Mouse (Mus musculus) frontal cortex, postnatal 25 days (tissue): ENCODE measurements around the gene Farsb.

ENCODE experiments used
- DNase-seq, 2 experiments: peaks; one replicate each; pipeline ENCODE4 v3.0.0; 2022; ENCODE audit warnings: low spot score in 2 of 2

The Farsb gene

DNA sequence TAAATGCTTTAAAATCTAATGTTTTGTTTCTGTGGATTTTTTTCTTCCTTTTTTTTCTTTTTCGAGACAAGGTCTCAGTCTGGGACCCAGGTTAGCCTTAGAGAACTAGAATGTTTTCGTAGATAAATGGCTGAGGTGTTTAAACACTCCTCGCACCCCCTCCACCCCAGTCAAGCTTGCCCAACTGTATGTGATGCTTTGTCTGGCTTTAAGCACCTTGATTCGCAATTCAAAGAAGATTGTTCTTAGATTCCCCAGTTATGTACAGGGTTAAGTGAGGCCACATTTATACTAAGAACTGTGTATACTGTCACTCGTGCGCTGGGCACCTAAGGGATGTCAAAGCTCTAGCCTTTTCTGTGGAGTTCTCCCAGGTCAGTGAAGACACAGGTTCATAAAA lies 68.4 kb downstream of the Farsb start:
- no peak for DNase-seq

DNA sequence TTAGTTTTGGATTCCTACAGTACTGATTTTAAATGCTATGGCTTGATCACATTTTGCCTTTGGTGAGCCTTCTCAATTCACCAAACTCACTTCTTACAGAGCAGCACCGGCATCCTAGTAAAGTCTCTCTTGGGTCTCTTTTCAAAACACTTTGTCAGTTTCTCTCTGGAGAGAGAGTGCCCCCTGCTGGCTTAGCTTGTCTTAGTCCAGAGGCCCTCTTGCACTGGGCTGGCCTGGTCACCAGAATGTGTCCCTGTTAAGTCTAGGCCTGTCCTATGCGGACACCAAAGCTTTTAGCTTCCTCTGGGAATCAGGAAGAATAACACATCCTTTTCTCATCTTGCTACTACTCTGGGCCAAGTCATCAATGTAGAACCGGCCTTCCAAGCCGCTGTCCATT lies 69.1 kb downstream of the Farsb start:
- peak; percentile 65 to 71 for DNase-seq

DNA sequence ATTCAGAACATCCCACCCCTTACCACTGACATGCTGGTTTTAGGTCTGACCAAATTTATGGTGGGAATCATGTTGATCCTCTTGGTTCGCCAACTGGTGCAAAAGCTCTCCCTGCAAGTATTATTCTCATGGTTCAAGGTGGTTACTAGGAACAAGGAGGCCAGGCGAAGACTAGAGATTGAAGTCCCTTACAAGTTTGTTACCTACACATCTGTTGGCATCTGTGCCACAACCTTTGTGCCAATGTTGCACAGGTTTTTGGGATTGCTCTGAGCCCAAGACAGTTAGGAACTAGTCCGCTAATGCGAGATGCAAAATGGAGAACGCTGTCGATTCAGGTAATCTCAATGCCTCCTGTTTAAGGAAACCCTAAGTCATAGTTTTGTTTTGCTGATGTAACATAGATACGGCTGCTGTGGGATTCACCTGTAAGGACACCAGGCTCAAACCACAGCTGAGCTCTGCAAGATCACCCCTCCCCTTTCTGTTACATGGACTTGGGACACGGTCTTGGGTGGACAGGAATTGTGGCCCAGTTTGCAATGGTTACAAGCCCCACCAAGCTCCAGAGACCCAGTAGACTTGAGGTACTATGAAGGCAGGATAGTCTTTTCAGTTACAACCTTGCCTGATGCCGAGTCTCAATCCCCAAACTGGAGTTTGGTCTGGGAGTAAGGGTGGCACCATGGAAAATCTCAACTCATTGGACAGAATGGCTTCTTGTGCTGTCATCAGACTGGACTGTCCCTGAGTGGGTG lies 71.4 kb downstream of the Farsb start:
- no peak for DNase-seq

DNA sequence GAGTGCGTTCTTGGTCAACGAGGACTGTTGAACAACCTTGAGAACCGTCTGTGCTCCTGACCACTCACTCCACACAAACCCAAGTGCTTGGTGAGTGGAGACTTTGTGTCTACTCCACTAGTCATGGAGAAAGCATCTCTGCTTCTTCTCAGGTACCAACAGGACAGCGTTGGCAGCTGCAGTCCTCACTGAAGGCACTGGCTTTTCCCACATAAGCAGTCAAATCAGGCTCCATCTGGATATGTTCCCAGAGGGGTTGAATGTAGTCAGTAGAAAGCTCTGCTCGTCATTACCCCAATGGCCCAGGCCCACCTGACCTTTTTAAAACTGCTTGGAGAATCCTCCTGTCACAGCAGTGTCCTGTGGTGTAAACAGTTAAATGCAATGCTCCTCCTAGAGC lies 74.3 kb downstream of the Farsb start:
- DNase-seq: no peak

DNA sequence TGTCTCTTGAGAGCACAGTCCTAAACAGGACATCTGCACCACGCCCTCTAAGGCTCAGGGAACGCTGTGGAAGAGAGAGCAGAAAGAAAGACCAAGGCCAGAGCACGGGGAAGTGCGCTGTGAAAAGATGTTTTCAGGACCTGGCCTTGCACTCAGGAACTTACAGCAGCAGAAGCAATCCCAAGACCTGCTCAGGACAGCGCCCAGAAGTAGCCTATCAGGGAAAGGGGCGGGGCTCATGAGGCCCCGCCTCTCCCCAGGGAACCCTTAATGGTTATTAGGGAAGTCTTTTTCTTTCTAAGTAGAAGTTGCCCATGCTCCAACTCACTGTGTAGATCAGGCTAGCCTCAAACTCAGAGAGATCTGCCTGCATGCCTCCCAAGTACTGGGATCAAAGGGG lies 76.0 kb downstream of the Farsb start:
- DNase-seq: no peak

DNA sequence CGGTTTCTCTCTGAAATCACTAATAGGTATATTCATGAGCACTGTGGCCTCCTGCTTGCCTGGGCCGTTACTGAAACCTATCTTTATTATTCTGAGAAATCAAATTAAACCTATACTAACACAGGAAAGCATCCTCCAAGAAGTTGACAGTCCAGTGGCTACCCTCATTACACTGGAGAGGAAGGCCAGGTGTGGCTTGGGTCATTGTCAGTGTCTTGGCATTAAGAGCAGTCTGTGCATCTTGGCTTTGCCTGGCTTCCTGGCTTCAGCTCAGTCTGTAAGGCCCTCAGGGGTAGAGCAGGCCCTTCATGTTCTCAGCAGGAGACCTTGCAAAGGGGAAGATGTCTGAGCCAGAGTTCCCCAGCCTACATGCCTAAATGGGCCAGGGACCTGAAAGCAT lies 79.3 kb downstream of the Farsb start:
- DNase-seq: no peak

DNA sequence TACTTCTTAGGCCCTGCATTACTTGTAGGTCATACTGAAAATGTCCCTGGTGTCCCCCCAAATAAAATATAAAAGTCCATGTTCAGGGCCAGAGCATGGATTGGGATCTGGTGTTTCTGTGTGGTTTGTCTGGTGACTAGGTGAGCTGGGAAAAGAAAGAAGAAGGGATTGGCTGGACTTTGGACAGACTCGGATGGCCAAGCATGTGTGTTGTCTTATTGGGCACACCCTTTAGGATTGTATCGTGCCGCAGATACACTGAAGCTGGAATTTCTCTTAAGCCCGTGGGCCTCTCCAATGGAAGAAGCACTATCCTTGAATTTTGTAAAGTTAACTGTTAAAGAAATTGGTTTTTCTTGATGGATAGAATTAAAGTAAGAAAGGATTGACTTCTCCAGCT lies 87.3 kb downstream of the Farsb start:
- no peak for DNase-seq

DNA sequence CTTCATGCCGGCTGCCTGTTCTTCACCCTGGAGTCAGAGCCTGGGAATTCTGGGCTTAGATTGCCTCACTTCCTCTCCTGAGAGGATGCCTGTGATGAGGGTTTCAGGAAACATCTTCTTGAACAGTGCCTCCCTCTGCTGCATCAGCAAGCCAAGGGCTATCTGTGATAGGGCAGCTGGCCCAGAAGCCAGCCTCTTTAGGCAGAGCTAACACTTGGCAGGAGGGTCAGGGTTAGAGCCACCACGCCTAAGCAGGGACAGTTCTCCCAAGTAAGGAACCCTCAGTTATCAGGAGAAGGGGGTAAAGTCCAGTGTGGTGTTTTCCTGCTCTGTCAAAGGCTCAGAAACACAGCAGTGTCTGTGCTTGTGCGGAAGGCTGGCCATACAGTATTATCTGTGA lies 88.9 kb downstream of the Farsb start:
- DNase-seq: no peak

DNA sequence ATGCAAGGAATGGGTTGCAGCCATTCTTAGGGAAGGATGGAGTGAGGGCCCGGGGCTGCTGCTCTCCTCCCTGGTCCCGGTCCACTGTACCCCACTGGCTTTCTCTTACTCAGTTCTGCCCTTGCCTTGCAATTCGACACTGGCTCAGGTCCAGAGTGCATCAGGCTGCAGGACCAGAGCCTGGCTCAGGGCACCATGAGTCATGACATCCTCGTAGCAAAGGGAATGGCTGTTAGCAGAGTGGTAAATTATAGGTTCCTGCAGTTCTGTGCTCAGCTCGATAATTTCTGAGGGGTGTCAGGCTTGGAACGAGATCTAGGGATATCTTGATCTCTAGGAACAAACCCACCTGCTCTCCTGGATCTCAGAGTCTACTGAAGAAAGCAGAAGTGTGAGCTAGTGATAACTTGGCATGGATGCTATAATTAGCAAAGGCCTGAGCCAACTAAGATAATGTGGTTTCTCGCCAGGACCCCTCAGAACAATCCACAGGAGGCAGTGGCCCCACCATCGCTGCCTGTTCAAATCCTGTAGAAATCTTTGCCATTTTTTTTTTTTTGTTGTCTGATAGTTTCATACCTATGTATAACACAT lies 92.3 kb downstream of the Farsb start:
- no peak for DNase-seq

DNA sequence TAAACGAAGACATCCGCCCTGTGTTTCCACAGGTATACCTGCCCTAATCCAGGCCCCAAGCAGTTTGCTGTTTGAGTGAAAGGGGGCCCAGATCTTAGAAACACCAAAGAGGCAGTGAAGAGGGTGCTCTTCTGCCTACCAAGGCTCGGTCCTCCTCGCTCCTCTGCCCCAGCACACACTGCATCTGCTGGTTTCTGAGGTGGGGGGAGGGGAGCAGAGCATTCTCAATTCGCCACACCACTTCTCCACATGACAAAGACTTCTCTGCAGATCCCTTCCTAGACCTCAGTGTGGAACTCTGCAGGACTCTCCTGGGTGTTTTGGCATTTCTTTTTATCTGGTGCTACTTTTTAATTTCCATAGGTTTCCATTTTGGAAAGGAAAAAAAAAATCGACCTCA lies 93.0 kb downstream of the Farsb start:
- DNase-seq: no peak

DNA sequence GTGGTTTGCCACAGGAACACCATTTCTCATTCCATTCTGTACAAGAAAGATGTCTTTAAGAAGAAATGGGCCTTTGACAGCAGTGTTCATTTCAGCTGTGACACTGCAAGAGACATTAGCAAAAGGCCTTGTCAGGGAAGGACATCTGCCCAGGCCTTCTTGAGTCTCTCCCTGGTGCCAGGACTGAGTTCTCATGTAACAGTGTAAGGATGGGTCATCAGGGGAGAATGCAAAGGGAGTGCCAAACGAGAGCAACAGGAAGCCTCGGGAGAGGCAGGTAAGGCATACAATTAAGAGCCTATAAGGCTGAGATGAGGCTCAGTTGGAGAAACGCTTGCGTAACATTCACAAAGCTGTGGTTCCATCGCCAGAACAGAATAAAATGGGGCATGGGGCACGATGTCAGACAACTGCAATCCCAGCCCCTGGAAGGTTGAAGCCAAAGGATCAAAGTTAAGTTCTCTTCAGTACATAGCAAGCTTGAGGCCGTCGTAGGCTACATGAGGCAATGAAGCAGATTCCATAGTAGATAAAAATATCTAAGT lies 93.4 kb downstream of the Farsb start:
- DNase-seq: no peak

DNA sequence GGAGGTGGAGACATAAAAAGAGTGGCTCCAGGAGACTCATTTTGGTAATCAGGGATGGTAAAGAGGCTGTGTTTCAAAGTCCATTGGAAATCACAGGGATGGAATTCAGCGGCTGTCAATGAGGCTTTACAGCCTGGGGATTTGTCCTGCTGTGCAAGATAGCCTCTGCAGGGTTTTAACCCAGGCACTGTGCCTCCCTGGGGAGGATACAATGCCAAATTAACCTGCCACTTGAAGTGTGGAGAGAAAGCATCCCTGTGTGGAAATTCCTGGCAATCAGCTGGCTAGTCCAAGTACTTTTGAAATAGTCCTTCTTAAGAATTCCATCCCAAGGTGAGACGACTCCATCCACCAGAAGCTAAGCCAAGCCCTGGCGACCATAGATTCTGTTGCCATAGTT lies 99.8 kb downstream of the Farsb start:
- no peak for DNase-seq

DNA sequence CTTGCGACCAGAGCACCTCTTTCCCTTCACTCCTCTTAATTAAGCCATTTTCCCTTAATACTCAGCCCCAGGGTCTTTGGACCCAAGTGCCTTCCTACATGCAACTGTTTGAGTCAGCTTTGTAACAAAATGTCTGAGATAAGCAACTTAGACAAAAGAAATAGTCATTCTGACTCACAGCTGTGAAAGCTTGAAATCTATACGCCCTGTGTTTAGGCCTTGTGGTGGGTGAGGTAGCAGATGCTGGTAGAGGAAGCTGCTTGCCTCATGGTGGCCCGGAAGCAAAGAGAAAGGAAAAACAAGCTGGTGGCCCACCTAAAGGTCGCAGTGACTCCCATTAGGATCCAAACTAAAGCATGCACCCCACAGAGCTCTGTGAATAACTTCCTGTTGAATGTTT lies 100.8 kb downstream of the Farsb start:
- DNase-seq: no peak

DNA sequence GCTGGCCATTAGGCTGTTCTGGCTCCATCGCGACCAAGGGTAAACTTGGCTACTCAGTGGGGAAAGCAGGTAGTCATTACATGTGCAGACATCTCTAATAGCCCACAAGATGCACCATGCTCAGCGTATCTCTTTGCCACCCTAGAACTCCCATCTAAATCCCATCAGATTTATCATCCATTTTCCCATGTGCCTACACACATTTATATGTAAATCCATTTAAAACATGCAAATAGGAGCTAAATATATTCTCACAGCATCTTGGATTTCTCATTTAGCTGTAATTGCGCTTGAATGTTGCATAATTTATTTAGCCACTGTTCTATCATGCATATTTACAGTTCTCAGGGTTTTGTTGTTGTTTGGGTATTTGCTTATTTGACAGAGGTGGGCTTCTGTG lies 107.7 kb downstream of the Farsb start:
- DNase-seq: no peak

DNA sequence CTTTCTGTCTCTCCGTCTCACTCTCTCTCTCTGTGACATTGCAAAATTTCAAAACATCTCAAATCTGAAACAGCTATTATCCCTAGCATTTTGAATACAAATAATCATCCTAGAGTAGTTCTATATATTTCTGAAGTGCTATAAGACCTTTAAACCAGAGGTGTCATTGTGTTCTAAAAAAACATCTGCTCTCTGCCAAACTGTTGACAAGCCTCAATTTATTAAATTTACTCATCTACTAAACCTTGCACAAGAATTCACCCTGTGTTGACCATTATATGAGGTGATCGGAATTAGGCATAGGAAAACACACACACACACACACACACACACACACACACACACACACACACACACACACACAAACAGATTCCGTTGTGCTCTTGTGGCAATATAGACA lies 113.6 kb downstream of the Farsb start:
- no peak for DNase-seq

DNA sequence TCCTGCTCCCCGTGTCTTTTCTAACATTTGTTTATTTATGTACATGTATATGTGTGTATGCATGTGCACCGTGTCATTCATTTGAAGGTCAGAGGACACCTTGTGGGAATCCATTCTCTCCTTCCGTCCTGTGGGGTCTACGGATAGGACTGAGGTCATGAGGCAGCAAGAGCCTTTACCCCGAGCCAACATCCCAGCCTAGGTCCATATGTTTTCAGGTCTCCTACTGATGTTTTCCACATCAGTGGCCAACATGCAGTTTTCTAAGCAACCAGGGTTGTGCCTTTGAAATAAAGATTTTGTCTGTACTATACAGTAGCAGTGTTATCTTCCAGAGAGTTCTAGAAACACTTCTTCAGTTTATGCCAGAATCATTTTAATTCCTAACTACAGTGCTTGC lies 114.9 kb downstream of the Farsb start:
- no peak for DNase-seq

DNA sequence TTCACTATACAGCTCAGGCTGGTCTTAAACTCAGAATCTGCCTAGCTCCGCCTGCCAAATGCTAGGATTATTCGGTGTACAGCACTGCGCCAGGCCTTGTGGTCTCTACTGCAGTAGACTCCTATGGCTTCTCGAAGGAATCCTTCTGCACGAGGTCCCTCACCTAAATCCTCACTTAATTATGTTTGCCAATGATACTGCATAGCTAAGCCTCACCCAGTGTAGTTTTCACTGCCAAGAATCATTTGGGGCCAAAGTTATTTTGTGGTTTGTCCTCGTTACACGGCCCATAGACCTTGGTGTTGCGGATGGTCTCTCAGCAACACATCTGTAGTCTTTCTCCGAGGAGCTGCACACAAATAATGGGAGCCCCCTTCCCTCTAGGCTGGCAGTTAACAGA lies 116.4 kb downstream of the Farsb start:
- no peak for DNase-seq

DNA sequence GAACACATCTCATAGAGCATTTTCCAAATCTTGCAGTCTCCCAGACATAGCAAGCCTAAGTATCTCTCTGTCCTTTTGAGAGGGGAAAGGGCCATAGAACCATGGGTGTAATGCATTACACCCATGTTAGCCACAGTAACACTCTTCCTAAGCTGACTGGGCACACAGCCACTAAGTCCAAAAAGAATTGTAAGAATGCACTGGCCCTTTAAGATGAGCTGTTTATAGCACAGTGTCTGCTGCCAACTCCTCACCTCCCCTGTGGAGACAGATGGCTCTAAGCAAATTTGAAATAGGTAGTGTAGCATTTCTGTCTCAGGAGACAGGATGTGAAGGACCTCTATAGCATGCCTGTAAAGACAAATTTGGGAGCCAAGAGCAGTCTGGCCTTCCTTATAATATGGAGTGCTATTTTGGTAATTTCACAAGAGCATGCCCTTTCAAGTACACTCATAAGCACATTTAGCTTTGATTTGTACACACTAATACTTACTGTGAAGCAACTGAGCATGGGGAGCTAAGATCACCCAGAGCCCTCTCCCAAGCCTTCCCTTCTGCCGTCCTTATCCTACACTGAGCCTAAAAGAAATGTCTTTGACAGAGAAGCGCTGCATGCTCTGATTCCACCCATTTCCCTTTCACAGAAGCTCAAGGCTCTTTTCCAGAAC lies 117.0 kb downstream of the Farsb start:
- DNase-seq: peak; percentile 4 to 26

DNA sequence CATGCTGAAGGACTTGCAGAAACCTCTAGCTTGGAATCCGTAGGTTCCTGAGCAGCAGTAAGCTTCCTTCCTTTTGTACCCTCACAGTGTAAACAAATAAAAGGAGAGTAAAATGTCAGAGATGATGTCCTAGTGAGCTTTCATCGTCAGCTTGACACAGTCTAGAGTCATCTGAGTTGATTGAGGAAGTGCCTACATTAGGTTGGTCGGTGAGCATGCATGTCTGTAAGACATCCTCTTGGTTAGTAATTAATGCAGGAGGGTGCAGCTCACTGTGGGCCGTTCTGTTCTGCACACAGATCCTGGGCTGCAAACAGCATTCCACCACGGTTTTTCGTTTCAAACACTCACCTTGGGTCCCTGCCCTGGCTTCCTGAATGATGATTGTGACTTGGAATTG lies 118.6 kb downstream of the Farsb start:
- DNase-seq: no peak
